Mouse (Mus musculus) forebrain, embryonic 10.5 days (tissue): ENCODE data around the gene Scyl3. TPM values are rescaled to one million over a fixed set of nuclear protein-coding genes. Genes with fewer than 3 reads are reported as not detected.

Experiments
- DNase-seq: peaks from one replicate; pipeline ENCODE4 v3.0.0-alpha.2; 2017; ENCODE audit warnings: low spot score; ENCODE audit errors: extremely low spot score
- H3K27ac ChIP-seq: fragments of 300-500 bp; sonication (generic); 2 replicates; pipeline ENCODE4 v1.5.1; 2016; ENCODE audit warnings: mild to moderate bottlenecking
- H3K27me3 ChIP-seq: fragments of 300-500 bp; sonication (generic); 2 replicates; pipeline ENCODE4 v1.6.1; 2016; ENCODE audit warnings: mild to moderate bottlenecking; ENCODE audit not compliant: poor library complexity, severe bottlenecking
- H3K36me3 ChIP-seq: fragments of 300-500 bp; sonication (generic); replicated peaks from 2 replicates; pipeline ENCODE4 v1.6.1; 2016; ENCODE audit warnings: mild to moderate bottlenecking, moderate library complexity
- H3K4me1 ChIP-seq: fragments of 300-500 bp; sonication (generic); 2 replicates; pipeline ENCODE4 v1.6.1; 2016
- H3K4me3 ChIP-seq: fragments of 300-500 bp; sonication (generic); 2 replicates; pipeline ENCODE4 v1.5.1; 2016; ENCODE audit warnings: mild to moderate bottlenecking, moderate library complexity
- H3K9me3 ChIP-seq: fragments of 300-500 bp; sonication (generic); 2 replicates; pipeline ENCODE4 v1.6.1; 2016; ENCODE audit warnings: mild to moderate bottlenecking, moderate library complexity
- WGBS: fragments of 180-500 bp; shearing (Covaris S2); methylation state at CpG from one replicate; pipeline ENCODE4 v1.1.7; 2016; 5-methylcytosine and 5-hydroxymethylcytosine counted together
- polyA plus RNA-seq: library from polyadenylated mRNA; unstranded; fragments of >200 nt; fragmentation: Nextera tagmentation; extraction: Ambion mirVana; gene quantifications from 2 replicates; pipeline ENCODE4 v1.2.1, GENCODE M21; 2016

The Scyl3 gene
- polyA plus RNA-seq, 1 experiment from 2014 or later, result 15.5 TPM

DNA sequence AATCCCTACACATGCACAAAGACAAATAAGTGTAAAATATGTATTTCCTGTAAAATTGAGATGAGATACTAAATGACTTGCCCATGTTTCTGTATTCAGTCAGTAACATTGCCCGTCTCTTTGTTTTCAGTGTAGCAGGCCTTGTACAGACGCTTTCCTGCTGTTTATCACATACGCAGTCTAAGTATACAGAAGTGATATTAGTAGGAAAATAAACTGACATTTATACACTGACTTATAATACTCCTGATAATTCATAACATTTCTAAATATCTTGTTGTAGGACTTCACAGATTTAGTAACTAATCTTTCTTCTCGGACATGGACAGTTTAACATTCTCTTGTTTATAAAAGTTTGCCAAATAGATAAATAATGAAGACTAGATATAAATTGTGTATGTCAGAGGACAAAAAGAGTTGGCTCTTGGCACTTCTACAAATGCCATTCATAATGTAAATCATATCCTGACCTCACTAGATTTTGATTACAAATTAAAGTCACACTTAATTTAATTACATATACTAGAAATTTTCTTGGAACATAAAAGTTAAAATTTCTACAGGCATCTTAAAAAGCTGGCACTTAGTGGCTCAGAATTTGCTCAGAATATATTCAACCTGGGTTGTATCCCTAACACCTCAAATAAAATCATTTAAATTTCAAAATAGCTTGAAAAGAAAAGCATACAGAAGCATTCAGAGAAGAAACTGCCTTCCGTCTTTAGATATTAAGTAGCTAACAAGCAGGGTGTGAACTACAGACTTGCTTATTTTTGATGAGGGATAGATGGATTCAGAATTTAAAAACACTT lies 11.3 kb upstream of the Scyl3 start:
- Histone ChIP-seq H3K9me3 (no peaks in the 10 kb centered on the region; the same call in 1 of the 2 replicates), H3K36me3 (peaks cover 26% of the 10 kb centered on the region), H3K4me3 (no peak overlapping the region), H3K4me1 (no peaks in the 10 kb centered on the region), H3K27me3 (no peaks in the 10 kb centered on the region), H3K27ac (no peak overlapping the region)
- DNase-seq, result no peak
- WGBS, result 96% methylated on average over 5 of the region's 5 CpGs

DNA sequence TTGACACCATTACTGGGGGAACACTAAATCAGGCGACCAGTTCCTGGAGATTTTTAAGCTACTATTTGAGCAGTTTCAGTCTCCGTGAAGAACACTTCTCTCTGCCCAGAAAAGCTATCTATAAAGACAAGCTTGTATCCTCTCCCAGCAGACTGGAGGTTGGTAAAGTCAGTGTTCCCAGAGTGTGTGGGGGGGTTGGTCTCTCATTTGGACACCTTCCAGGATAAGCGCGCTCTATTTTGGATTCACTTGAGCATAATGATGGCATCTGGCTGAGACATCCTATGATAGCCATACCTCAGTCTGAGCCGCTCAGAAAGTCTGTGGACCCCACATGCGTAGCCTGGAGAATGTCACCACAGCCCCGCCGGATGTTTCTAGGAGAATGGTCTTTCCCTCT lies 4.8 kb upstream of the Scyl3 start:
- no peaks in the 10 kb centered on the region for H3K27me3 ChIP-seq
- no peaks in the 10 kb centered on the region for H3K36me3 ChIP-seq
- no peaks in the 10 kb centered on the region for H3K9me3 ChIP-seq
- peaks cover 5% of the 10 kb centered on the region for H3K4me1 ChIP-seq
- no peak for DNase-seq
- H3K27ac ChIP-seq, result no peak overlapping the region
- 95% methylated on average over 8 of the region's 8 CpGs for WGBS
- no peak overlapping the region for H3K4me3 ChIP-seq

DNA sequence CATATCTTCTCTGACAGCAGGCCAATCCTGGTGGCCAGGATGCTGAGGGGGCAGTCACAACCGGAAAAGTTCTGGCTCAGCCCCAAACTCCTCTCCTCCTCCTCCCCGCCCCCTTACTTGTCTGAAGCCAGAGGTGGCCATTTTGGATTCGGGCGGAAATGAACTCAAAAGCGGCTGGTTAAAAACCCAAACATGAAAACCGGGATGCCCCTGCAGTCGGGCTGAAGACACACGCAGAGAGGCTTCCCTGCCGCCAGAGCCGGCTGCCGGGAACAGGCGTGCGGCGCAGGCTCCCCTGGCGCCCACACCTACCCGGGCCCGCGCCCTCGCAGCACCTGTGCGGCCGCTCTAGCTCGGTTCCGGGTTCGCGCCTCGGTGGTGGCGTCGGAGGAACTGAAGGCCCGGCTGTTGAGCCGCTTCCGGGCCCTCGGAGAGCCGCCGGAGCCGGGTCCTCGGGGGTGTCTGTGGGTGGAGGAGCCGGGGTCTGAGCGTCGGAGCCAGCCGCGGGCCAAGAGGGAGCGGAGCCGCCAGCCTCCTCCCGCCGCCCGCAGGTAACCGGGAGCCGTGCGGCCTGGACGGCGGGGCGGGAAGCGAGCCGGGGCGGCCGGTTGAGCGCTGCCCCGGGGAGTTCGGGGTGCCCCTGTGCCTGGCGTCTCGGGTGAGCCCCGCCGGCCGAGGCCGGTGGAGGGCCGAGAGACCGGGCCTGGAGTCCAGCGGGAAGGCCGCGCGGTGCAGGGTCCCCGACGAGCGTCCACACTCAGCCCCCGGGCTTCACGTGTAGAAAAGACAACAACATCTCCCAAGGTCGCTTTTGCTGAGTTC lies 947 bp downstream of the Scyl3 start:
- H3K27ac ChIP-seq, result peak overlapping the region; percentile 92
- H3K27me3 ChIP-seq, result no peaks in the 10 kb centered on the region
- no peaks in the 10 kb centered on the region for H3K9me3 ChIP-seq
- H3K36me3 ChIP-seq, result peaks cover 16% of the 10 kb centered on the region
- WGBS, result under 1% methylated on average over 77 of the region's 77 CpGs
- DNase-seq, result peak; percentile 88
- H3K4me3 ChIP-seq, result peak overlapping the region; percentile 91
- H3K4me1 ChIP-seq, result peaks cover 27% of the 10 kb centered on the region

DNA sequence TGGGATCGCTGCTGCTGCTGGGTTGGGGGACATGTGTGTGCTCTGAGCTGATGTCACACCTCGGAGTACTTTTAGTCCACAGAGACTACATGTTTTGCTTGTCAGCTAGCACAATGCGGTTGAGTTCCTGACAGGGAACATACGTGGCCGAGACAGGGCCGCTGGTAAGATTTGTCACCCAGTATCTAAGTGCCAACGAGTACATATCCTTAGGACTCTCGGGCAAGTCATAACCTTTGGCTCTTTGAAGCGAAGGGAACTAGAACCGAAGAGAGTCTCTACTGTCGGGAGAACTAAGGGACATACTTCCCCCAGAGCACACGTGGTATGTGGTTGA lies 1.5 kb downstream of the Scyl3 start:
- Histone ChIP-seq H3K27ac (peak overlapping the region; percentile 92), H3K4me3 (peak overlapping the region; percentile 91), H3K4me1 (peaks cover 27% of the 10 kb centered on the region), H3K9me3 (no peaks in the 10 kb centered on the region), H3K36me3 (peaks cover 22% of the 10 kb centered on the region), H3K27me3 (no peaks in the 10 kb centered on the region)
- no peak for DNase-seq
- 9% methylated on average over 12 of the region's 12 CpGs for WGBS

DNA sequence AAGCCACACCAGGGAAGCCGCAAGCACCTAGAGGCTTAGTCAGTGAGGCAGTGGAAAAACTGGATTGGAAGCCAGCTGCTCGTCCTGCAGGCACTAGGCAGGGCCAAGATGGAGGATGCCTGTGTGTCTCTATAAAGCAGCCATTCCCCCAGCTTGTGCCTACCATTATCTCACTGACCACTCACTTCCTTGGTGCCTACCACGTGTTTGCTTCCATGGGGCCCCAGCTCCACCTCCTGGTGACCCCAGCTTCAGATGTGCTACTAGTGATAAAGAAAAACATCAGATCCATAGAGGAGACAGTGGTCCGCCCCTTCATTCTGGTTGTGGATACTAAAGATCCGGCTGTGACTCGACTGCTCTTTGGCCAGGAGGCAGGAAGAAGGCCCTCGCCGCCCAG lies 2.9 kb downstream of the Scyl3 start:
- DNase-seq, result no peak
- Histone ChIP-seq H3K27ac (no peak overlapping the region), H3K27me3 (no peaks in the 10 kb centered on the region), H3K9me3 (no peaks in the 10 kb centered on the region), H3K4me3 (no peak overlapping the region), H3K36me3 (peaks cover 36% of the 10 kb centered on the region), H3K4me1 (peaks cover 27% of the 10 kb centered on the region)
- WGBS, result 85% methylated on average over 8 of the region's 8 CpGs

DNA sequence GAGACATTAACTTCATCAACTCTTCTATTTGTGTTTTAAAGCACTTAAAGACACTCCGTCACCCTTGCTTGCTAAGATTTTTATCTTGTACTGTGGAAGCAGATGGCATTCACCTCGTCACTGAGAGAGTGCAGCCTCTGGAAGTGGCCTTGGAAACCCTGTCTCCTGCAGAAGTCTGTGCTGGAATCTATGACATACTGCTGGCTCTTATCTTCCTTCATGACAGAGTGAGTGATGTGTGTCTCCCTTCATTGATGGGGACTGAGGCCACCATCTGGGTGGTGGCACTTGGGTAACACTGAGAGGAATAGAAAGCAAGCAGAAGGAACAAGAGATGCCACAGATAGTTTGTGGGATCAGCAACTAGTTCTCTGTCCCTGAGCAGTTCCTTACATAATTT lies 5.7 kb downstream of the Scyl3 start:
- WGBS, result 88% methylated on average over 2 of the region's 2 CpGs
- peaks cover 61% of the 10 kb centered on the region for H3K36me3 ChIP-seq

DNA sequence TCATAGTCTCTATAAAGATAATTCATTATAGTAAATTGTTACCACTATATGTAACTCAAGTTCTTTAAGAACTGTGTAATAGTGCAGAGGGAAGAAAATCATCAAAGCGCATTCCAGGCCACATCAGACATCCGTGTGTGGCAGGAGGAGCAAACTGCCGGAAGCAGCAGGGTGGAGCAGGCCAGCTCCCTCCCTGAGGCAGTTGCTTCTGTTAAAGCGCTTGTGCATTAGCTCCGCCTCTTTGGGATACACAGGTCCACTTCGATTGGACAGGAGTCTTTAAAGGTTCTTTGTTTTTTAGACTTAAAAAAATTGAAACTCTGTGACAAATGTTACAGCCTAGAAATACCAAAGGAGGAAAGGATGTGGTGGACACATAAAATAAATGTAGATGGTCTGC lies 13.2 kb downstream of the Scyl3 start:
- no peak for DNase-seq
- WGBS, result 77% methylated on average over 6 of the region's 6 CpGs
- H3K4me1 ChIP-seq, result no peaks in the 10 kb centered on the region
- no peak overlapping the region for H3K27ac ChIP-seq
- no peak overlapping the region for H3K4me3 ChIP-seq
- H3K9me3 ChIP-seq, result no peaks in the 10 kb centered on the region
- peaks cover 96% of the 10 kb centered on the region for H3K36me3 ChIP-seq
- H3K27me3 ChIP-seq, result no peaks in the 10 kb centered on the region

More for the DNA sequence above, 5.7 kb downstream of the Scyl3 start:
- no peak for DNase-seq
- no peak overlapping the region for H3K4me3 ChIP-seq
- no peaks in the 10 kb centered on the region for H3K27me3 ChIP-seq
- no peaks in the 10 kb centered on the region for H3K9me3 ChIP-seq
- peaks cover 21% of the 10 kb centered on the region for H3K4me1 ChIP-seq
- no peak overlapping the region for H3K27ac ChIP-seq

DNA sequence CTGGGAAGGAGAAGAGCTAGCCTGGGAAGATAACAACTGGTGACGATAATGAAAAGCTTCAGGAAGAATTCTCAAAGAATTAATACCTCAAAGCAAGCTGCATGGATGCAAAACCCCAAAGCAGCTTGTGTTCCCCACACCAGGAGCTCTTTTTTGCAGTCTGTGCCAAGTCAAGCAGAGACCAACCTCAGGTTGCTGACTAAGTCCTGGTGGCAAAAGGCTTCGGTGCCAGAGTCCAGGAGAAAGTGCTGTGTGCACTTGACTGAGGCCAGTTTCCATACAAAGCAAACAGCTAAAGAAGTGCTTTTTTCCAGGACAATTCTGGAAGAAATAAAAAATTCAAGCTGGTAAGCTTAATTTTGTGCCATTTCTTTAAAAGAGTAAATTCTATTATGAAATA lies 24.5 kb downstream of the Scyl3 start:
- 90% methylated on average over 2 of the region's 2 CpGs for WGBS
- H3K4me1 ChIP-seq, result no peaks in the 10 kb centered on the region
- H3K36me3 ChIP-seq, result peaks cover 100% of the 10 kb centered on the region
- no peaks in the 10 kb centered on the region for H3K27me3 ChIP-seq
- no peak for DNase-seq
- H3K27ac ChIP-seq, result no peak overlapping the region
- H3K4me3 ChIP-seq, result no peak overlapping the region
- H3K9me3 ChIP-seq, result no peaks in the 10 kb centered on the region

DNA sequence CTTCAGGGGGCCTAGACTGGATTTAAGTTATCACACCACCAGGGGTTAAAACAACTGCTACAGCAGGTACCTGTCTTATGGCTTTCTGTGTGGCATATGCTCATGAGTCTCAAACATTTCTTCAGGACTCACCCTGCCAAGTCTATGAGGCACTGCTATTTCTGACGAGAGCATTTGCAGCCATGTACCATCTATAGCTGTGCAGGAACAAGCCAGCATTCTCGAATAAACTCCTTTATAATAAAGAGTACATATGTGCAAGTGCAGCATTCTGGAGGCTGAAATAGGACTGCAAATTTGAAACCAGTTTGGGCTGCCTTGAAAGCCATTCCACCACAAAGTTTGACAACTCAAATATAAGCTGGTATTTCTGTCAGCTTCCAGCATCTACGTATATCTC lies 29.1 kb downstream of the Scyl3 start:
- Histone ChIP-seq H3K4me1 (no peaks in the 10 kb centered on the region), H3K36me3 (peaks cover 92% of the 10 kb centered on the region), H3K9me3 (no peaks in the 10 kb centered on the region), H3K27ac (no peak overlapping the region), H3K4me3 (no peak overlapping the region), H3K27me3 (no peaks in the 10 kb centered on the region)
- no peak for DNase-seq
- WGBS, result 91% methylated on average over 3 of the region's 3 CpGs

DNA sequence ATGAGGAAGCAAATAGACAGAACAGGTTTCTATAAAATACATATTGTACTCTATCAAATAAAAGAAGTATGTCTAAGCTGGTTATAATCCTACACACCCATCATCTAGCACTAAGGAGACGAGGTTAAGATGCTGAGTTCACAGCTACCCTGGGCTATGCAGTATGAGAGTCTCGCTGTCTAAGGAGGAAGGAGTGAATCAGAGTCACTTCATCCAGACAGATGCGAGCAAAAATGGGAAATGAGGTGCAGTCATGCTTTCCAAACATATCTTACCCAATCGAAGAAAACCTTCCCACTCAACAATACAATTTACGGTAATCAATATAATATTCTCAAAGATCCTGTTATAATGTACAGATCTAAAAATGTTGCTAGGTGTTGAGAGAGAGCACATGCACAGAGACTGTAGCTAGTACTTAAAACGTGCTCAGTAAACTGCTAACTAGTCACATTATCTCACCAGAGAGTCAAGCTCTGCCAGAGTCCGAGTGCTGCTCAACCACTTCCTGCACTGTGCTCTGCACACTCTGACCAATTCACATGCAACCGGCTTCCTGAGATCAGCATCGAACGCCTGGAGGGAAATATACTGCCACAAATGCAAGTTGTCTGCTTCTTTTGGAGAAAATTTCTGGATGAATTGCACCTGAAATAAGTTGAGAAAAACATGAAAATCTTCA lies 35.2 kb downstream of the Scyl3 start:
- no peak overlapping the region for H3K27ac ChIP-seq
- H3K36me3 ChIP-seq, result peaks cover 81% of the 10 kb centered on the region
- H3K4me3 ChIP-seq, result no peak overlapping the region
- WGBS, result 90% methylated on average over 10 of the region's 10 CpGs
- no peak for DNase-seq
- no peaks in the 10 kb centered on the region for H3K9me3 ChIP-seq
- H3K27me3 ChIP-seq, result no peaks in the 10 kb centered on the region
- no peaks in the 10 kb centered on the region for H3K4me1 ChIP-seq

DNA sequence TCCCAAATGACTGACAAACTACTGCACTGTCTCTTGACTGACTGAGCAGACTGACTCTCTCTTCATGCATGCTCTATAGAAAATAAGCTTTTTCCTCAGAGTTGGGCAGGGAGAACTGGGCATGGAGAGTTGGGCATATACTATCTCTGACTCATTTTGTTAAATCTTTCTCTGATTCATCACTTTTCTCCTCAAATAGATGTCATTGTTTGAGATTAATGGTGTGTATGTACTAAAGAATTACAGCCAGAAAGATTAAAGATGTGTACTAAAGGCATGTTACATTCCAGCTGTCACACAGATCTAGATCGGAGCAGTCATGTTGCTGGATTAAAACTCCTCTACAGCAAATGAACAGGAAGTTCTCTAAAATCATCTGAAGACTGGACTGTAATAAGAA lies 45.6 kb downstream of the Scyl3 start:
- no peak overlapping the region for H3K4me3 ChIP-seq
- H3K27me3 ChIP-seq, result no peaks in the 10 kb centered on the region
- no peaks in the 10 kb centered on the region for H3K9me3 ChIP-seq
- DNase-seq, result no peak
- H3K4me1 ChIP-seq, result no peaks in the 10 kb centered on the region
- peaks cover 73% of the 10 kb centered on the region for H3K36me3 ChIP-seq
- no peak overlapping the region for H3K27ac ChIP-seq
- 92% methylated on average over 1 of the region's 1 CpGs for WGBS

DNA sequence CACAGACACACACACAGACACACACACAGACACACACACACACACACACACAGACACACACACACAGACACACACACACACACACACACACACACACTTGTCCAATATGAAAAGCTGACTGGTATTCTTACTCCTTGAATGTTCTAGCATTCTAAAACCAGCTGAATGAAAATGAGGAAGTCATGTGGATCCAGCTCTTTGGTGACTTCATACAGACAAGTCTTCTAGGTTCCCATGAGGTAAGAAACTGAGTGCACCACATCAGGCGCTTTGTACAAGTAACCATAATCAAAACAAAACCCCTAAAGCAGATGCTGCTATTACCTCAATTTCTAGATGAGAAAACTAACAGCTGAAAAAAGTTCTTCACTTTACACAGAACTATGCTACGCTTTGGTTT lies 46.2 kb downstream of the Scyl3 start:
- Histone ChIP-seq H3K27me3 (no peaks in the 10 kb centered on the region), H3K27ac (no peak overlapping the region), H3K4me1 (no peaks in the 10 kb centered on the region), H3K9me3 (no peaks in the 10 kb centered on the region), H3K4me3 (no peak overlapping the region), H3K36me3 (peaks cover 73% of the 10 kb centered on the region)
- DNase-seq, result no peak
- 96% methylated on average over 2 of the region's 2 CpGs for WGBS

DNA sequence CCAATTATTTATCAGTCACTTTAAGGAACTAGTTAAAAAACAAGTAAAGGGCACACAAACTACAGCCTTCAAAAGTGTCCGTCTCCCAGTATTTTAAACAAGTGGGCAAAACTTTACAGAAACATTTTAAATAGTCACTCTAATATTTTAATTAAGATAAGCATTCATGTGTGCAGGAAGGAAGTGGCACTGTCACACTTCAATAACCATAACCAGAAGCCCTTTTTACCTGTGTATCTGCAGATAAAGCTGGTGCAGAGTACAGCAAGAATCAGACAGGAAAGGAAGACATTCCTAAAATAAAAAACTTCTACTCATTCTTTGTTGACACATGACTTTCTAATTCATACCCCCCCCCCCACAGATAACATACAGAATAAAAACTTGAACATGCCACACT lies 47.6 kb downstream of the Scyl3 start:
- H3K4me3 ChIP-seq, result no peak overlapping the region
- H3K36me3 ChIP-seq, result peaks cover 74% of the 10 kb centered on the region
- H3K4me1 ChIP-seq, result no peaks in the 10 kb centered on the region
- no peak for DNase-seq
- 100% methylated on average over 1 of the region's 1 CpGs for WGBS
- no peak overlapping the region for H3K27ac ChIP-seq
- no peaks in the 10 kb centered on the region for H3K27me3 ChIP-seq
- no peaks in the 10 kb centered on the region for H3K9me3 ChIP-seq
